Mouse (Mus musculus) small intestine, adult 2 months (tissue): ENCODE results near the gene Nup214.

Source experiments
- CTCF ChIP-seq: fragments of 200-500 bp; IDR thresholded peaks from 2 replicates; pipeline ENCODE4 v1.5.1; 2012; ENCODE audit warnings: low read depth, mild to moderate bottlenecking, control low read depth, inconsistent platforms, low read length, moderate library complexity, mixed read lengths; ENCODE audit not compliant: insufficient replicate concordance, insufficient read length; ENCODE audit errors: extremely low read depth
- POLR2A ChIP-seq: fragments of 200-500 bp; IDR thresholded peaks from 2 replicates; pipeline ENCODE4 v1.6.1; 2012; ENCODE audit warnings: low read depth, mild to moderate bottlenecking, control low read depth, inconsistent platforms, low read length, moderate library complexity

GRCm38 (mm10) chr2:31948392-31948791 lies 25.8 kb upstream of the Nup214 start:
- no peak for TF ChIP-seq CTCF
- no peak for TF ChIP-seq POLR2A
